Mouse (Mus musculus): ENCODE results near the gene Shoc2. TPM values are rescaled to one million over a fixed set of nuclear protein-coding genes. Genes with fewer than 3 reads are reported as not detected.
A peak's percentile ranks its signal among the peaks of the same experiment; 100 is the strongest.

Gene Shoc2
- polyA plus RNA-seq, 1 experiment from 2014 or later = 48.6 TPM

DNA sequence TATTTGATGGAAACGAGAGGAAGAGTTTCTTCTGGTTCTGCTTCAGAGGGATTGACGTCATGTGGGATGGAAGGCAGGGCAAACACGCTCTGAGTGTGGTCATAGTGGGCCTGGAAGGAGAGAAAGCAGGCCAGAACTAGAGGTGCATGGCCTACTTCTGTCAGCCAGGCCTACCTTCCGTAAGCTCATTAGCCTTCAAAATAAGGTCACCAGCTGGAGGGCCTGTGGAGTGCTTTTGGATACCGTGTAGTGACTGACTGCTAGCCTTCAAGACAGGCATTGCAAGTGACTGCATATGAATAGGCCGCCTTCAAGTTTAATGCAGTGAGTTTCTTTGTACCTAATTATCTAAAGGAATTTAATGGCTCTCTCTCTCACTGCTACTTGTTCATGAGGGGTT lies 91.0 kb downstream of the Shoc2 start:
- no peaks in the 10 kb centered on the region for H3K4me1 ChIP-seq (replicated peaks; ENCODE audit: control insufficient read depth, insufficient read depth, low read length)
- H3K9ac ChIP-seq (ENCODE audit: low read depth, low read length) = no peak overlapping the region
- H3K27ac ChIP-seq (ENCODE audit: low read depth, low read length) = no peak overlapping the region
- H3K36me3 ChIP-seq (ENCODE audit: control insufficient read depth, insufficient read depth, low read length) = no peaks in the 10 kb centered on the region
- no peaks in the 10 kb centered on the region for H3K9me3 ChIP-seq (ENCODE audit: control insufficient read depth, low read length)
- no peak for ATAC-seq (replicated peaks; ENCODE audit: low FRiP score)
- DNase-seq (ENCODE audit: low spot score) = no peak
- H3K27me3 ChIP-seq (replicated peaks; ENCODE audit: control insufficient read depth, insufficient read depth, low read length) = no peaks in the 10 kb centered on the region
- WGBS = 92% methylated on average over 6 of the region's 6 CpGs
- H3K4me3 ChIP-seq (ENCODE audit: low read depth, low read length) = no peak overlapping the region
- no peak overlapping the region for H3K4me2 ChIP-seq

DNA sequence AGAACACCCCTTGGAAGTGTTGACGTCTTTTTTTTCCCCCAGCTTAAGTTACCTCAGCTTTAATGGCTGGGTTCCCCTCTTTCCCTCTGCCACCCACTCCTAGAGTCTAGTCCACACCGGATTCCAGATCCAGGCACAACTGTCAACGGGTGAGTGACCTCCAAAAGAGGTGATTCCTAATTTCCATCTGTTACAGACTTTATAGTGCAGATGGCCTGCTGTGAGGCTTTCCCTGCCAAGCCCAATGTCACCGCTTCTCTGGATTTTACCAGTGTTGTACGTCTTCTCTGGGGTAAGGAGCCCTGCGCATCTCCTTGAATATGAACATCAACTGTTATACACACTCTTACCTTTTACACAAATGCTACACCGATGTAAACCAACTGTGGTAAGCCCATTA lies 95.3 kb downstream of the Shoc2 start:
- no peak overlapping the region for H3K27ac ChIP-seq (ENCODE audit: low read depth, low read length)
- no peak for DNase-seq (ENCODE audit: low spot score)
- WGBS = 77% methylated on average over 7 of the region's 7 CpGs

DNA sequence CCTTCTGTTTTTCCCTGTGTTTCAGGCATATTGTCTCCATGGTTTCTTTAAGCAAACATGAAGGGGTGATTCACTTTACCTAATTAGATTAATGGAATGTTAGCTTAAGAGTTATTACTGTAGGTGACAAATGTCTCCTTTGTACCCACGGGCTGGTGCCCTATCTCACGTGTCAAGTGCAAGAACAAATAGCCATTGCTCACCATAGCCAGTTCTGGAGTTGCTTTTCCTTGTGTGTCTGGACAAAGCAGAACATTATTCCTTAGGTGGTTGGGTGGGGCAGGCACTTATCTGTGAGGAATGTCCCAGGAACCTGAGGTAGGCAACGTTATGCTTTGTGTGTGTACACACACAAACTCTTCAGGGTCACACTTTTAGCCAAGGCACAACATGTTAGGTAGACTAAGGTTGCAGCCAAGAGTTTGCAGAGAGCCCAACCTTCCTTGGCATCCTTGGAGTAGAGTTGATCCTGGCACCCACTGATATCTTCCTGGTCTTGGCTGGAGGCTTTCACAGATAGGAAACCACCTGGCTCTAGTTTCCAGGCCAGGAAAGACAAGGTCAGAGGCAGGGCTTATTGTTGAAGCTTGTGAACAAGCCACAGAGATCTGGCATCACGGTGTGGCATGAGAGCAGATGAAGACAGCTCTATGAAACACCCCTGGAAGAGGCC lies 96.4 kb downstream of the Shoc2 start:
- H3K9ac ChIP-seq (ENCODE audit: low read depth, low read length) = no peak overlapping the region
- H3K27ac ChIP-seq (ENCODE audit: low read depth, low read length) = no peak overlapping the region
- H3K4me1 ChIP-seq (replicated peaks; ENCODE audit: control insufficient read depth, insufficient read depth, low read length) = peaks cover 3% of the 10 kb centered on the region
- no peaks in the 10 kb centered on the region for H3K36me3 ChIP-seq (ENCODE audit: control insufficient read depth, insufficient read depth, low read length)
- no peak overlapping the region for H3K4me2 ChIP-seq
- WGBS = 50% methylated on average over 4 of the region's 4 CpGs
- no peak overlapping the region for H3K4me3 ChIP-seq (ENCODE audit: low read depth, low read length)
- H3K9me3 ChIP-seq (ENCODE audit: control insufficient read depth, low read length) = no peaks in the 10 kb centered on the region
- no peak for ATAC-seq (replicated peaks; ENCODE audit: low FRiP score)
- H3K27me3 ChIP-seq (replicated peaks; ENCODE audit: control insufficient read depth, insufficient read depth, low read length) = peaks cover 12% of the 10 kb centered on the region
- no peak for DNase-seq (ENCODE audit: low spot score)

More for the DNA sequence above, 95.3 kb downstream of the Shoc2 start:
- Histone ChIP-seq H3K27me3 (replicated peaks; ENCODE audit: control insufficient read depth, insufficient read depth, low read length) (peaks cover 2% of the 10 kb centered on the region), H3K4me2 (no peak overlapping the region), H3K4me1 (replicated peaks; ENCODE audit: control insufficient read depth, insufficient read depth, low read length) (peaks cover under 1% of the 10 kb centered on the region; the same call in 1 of the 2 replicates), H3K9ac (ENCODE audit: low read depth, low read length) (no peak overlapping the region), H3K36me3 (ENCODE audit: control insufficient read depth, insufficient read depth, low read length) (no peaks in the 10 kb centered on the region), H3K9me3 (ENCODE audit: control insufficient read depth, low read length) (no peaks in the 10 kb centered on the region), H3K4me3 (ENCODE audit: low read depth, low read length) (no peak overlapping the region)
- ATAC-seq (replicated peaks; ENCODE audit: low FRiP score) = no peak

DNA sequence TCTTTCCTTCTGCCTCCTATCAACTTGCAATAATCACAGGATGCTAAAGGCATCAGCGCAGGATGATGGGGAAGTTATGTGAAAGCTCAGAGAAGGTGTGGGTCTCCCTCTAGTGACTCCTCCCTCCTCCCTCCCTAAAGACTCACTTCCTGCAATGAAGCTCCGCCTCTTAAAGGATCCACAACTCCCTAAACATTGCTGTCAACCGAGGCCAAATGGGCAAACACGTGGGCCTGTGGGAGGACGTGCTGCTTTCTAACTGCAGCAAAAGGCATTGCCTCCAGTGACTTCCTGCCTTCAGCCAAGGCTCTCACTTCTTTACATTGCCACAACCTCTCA lies 96.9 kb downstream of the Shoc2 start:
- Histone ChIP-seq H3K27ac (ENCODE audit: low read depth, low read length) (no peak overlapping the region), H3K4me3 (ENCODE audit: low read depth, low read length) (no peak overlapping the region), H3K4me1 (replicated peaks; ENCODE audit: control insufficient read depth, insufficient read depth, low read length) (peaks cover 3% of the 10 kb centered on the region), H3K9ac (ENCODE audit: low read depth, low read length) (no peak overlapping the region), H3K9me3 (ENCODE audit: control insufficient read depth, low read length) (no peaks in the 10 kb centered on the region), H3K36me3 (ENCODE audit: control insufficient read depth, insufficient read depth, low read length) (no peaks in the 10 kb centered on the region), H3K4me2 (no peak overlapping the region), H3K27me3 (replicated peaks; ENCODE audit: control insufficient read depth, insufficient read depth, low read length) (peaks cover 17% of the 10 kb centered on the region)
- ATAC-seq (replicated peaks; ENCODE audit: low FRiP score) (no peak), DNase-seq (ENCODE audit: low spot score) (no peak)
- WGBS = 20% methylated on average over 5 of the region's 5 CpGs

DNA sequence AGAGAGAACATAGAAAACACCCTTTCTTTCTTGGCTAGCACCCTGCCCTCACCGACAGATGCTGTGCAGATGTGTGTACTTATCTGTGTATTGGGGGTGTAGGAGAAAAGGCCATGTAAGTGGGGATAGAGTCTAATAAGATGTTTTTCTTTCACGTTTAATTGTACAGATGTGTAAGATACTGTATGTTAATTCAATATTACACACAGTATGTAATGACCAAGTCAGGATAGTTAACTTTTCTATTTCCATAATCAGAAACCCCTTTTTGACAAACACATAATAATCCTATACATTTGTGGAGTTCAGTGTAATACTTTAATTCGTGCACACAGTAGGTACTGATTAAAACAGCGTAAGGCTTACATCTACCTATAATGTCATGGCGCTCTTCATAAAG lies 99.7 kb downstream of the Shoc2 start, which contains the start of gene Adra2a:
Gene Adra2a, plus strand, starts transcription at position 301 of the 400 bp plus-strand sequence.
- Histone ChIP-seq H3K4me1 (replicated peaks; ENCODE audit: control insufficient read depth, insufficient read depth, low read length) (peaks cover 25% of the 10 kb centered on the region), H3K27me3 (replicated peaks; ENCODE audit: control insufficient read depth, insufficient read depth, low read length) (peaks cover 44% of the 10 kb centered on the region), H3K9ac (ENCODE audit: low read depth, low read length) (no peak within 1 kb of the TSS; the same call in 1 of the 2 replicates), H3K4me2 (peak within 1 kb of the TSS; percentile 78), H3K9me3 (ENCODE audit: control insufficient read depth, low read length) (no peaks in the 10 kb centered on the region), H3K36me3 (ENCODE audit: control insufficient read depth, insufficient read depth, low read length) (no peaks in the 10 kb centered on the region), H3K27ac (ENCODE audit: low read depth, low read length) (no peak within 1 kb of the TSS), H3K4me3 (ENCODE audit: low read depth, low read length) (peak within 1 kb of the TSS; percentile 46)
- no peak for ATAC-seq (replicated peaks; ENCODE audit: low FRiP score)
- DNase-seq (ENCODE audit: low spot score) = no peak
- 64% methylated on average over 5 of the region's 5 CpGs for WGBS

DNA sequence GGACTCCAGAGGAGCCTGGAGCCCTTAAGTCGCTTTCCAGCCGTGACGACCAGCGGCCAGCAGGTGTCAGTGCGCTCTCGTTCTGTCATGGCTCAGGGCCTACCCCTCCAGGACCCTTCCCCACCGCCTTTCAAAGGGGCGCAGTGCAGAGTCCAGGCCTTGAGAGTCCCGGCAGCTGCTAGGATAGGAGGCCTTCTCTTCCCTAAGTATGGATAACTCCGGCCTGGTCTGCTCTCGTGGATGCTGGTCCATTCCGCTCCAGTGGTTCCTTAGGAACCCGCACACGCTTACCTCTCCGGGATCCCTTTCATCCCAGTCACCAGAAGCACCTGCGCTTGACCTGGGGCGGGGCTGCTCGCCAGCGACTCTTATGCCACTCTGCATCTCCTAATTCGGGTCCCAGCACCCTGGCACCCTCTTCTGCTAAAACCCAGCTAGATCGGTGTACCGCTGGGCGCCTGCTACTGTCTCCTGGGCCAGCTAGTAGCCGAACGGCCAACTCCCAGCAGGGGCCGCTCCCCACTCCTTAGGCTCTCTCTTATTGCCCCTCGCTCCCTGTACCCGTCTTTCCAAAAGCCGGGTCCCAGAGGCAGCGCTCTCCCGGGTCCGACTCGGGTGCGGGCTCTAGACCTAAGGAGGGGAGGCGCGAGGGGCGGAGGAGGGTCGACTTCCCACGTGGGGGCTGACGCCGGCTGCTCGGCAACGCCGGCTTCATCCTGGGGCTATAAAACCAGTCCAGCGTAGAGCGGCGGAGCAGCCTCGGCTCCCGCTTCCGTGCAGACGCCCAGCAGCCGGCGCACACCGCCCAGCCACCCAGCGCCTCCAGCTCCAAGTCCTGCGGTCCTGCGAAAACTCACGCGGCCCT lies 100.6 kb downstream of the Shoc2 start:
- H3K9ac ChIP-seq (ENCODE audit: low read depth, low read length) = peak overlapping the region; percentile 51; the same call in 1 of the 2 replicates
- peak; percentile 61 for ATAC-seq (replicated peaks; ENCODE audit: low FRiP score)
- H3K27me3 ChIP-seq (replicated peaks; ENCODE audit: control insufficient read depth, insufficient read depth, low read length) = peaks cover 53% of the 10 kb centered on the region

DNA sequence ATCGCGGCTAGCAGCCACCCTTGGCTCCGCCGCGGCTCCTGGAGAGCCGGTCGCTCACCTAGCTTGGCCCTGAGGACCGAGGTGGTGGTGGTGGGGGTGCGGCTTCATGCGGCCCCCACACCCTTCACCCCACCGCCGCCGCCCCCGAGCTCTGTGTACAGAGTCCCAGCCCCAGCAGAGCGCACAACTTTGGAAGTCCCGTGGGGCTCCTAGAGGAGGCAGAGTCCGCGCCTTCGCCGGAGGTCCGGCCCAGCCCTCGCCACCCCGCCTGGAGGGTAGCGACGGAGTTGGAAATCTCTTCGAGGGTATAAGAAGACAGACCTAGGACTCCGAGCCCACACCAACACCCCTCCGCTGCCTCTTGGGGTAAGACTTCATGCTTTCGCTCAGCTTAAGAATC lies 101.3 kb downstream of the Shoc2 start:
- peaks cover 58% of the 10 kb centered on the region for H3K27me3 ChIP-seq (replicated peaks; ENCODE audit: control insufficient read depth, insufficient read depth, low read length)
- H3K4me3 ChIP-seq (ENCODE audit: low read depth, low read length) = peak overlapping the region; percentile 46
- peak overlapping the region; percentile 78 for H3K4me2 ChIP-seq
- no peaks in the 10 kb centered on the region for H3K9me3 ChIP-seq (ENCODE audit: control insufficient read depth, low read length)
- DNase-seq (ENCODE audit: low spot score) (no peak), ATAC-seq (replicated peaks; ENCODE audit: low FRiP score) (no peak)
- H3K4me1 ChIP-seq (replicated peaks; ENCODE audit: control insufficient read depth, insufficient read depth, low read length) = peaks cover 25% of the 10 kb centered on the region
- no peak overlapping the region for H3K27ac ChIP-seq (ENCODE audit: low read depth, low read length)
- H3K36me3 ChIP-seq (ENCODE audit: control insufficient read depth, insufficient read depth, low read length) = no peaks in the 10 kb centered on the region
- WGBS = 3% methylated on average over 29 of the region's 29 CpGs
- peak overlapping the region; percentile 51; the same call in 1 of the 2 replicates for H3K9ac ChIP-seq (ENCODE audit: low read depth, low read length)

More for the DNA sequence above, 100.6 kb downstream of the Shoc2 start:
- Histone ChIP-seq H3K4me1 (replicated peaks; ENCODE audit: control insufficient read depth, insufficient read depth, low read length) (peaks cover 25% of the 10 kb centered on the region), H3K4me2 (peak overlapping the region; percentile 78), H3K4me3 (ENCODE audit: low read depth, low read length) (peak overlapping the region; percentile 46), H3K9me3 (ENCODE audit: control insufficient read depth, low read length) (no peaks in the 10 kb centered on the region), H3K36me3 (ENCODE audit: control insufficient read depth, insufficient read depth, low read length) (no peaks in the 10 kb centered on the region), H3K27ac (ENCODE audit: low read depth, low read length) (no peak overlapping the region)
- peak; percentile 77 for DNase-seq (ENCODE audit: low spot score)
- under 1% methylated on average over 59 of the region's 59 CpGs for WGBS

DNA sequence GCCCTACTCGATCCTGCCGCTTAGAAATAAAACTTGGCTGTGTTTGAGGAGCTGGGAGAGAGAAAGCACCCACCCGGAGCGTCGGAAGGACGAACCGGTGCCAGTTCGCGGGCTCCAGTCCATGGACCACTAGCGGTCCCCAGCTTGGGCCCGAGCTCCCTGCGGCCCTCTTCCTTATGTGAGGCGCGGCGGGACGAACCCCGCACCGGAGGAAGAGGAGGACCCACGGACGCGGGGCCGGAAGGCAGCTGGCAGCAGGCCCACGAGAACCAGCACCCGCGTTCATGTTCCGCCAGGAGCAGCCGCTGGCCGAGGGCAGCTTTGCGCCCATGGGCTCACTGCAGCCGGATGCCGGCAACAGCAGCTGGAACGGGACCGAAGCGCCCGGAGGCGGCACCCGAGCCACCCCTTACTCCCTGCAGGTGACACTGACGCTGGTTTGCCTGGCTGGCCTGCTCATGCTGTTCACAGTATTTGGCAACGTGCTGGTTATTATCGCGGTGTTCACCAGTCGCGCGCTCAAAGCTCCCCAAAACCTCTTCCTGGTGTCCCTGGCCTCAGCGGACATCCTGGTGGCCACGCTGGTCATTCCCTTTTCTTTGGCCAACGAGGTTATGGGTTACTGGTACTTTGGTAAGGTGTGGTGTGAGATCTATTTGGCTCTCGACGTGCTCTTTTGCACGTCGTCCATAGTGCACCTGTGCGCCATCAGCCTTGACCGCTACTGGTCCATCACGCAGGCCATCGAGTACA lies 102.0 kb downstream of the Shoc2 start:
- DNase-seq (ENCODE audit: low spot score) (peak; percentile 53), ATAC-seq (replicated peaks; ENCODE audit: low FRiP score) (no peak)
- 5% methylated on average over 49 of the region's 55 CpGs for WGBS
- peaks cover 25% of the 10 kb centered on the region for H3K4me1 ChIP-seq (replicated peaks; ENCODE audit: control insufficient read depth, insufficient read depth, low read length)
- no peaks in the 10 kb centered on the region for H3K36me3 ChIP-seq (ENCODE audit: control insufficient read depth, insufficient read depth, low read length)
- no peak overlapping the region for H3K9ac ChIP-seq (ENCODE audit: low read depth, low read length)
- H3K27ac ChIP-seq (ENCODE audit: low read depth, low read length) = no peak overlapping the region
- no peaks in the 10 kb centered on the region for H3K9me3 ChIP-seq (ENCODE audit: control insufficient read depth, low read length)
- H3K27me3 ChIP-seq (replicated peaks; ENCODE audit: control insufficient read depth, insufficient read depth, low read length) = peaks cover 58% of the 10 kb centered on the region
- H3K4me2 ChIP-seq = peak overlapping the region; percentile 78
- H3K4me3 ChIP-seq (ENCODE audit: low read depth, low read length) = peak overlapping the region; percentile 46

Data from liver, embryonic 11.5 days (tissue).